Mouse (Mus musculus) liver, adult 10 weeks (tissue): Measurements from ENCODE around the gene Nrcam. TPM values are rescaled to one million over a fixed set of nuclear protein-coding genes. Genes with fewer than 3 reads are reported as not detected.

ENCODE experiments used
- polyA plus RNA-seq: library from polyadenylated mRNA; stranded (reverse); fragments of 350-450 nt; fragmentation: Illumina TruSeq; extraction: RNeasy Lipid Tissue Mini Kit (QIAGEN cat#74804); gene quantifications from one replicate; pipeline ENCODE4 v1.2.3, GENCODE M21; 2014; ENCODE audit warnings: low read depth, low replicate concordance

Gene Nrcam
- not detected for polyA plus RNA-seq

GRCm38 (mm10) chr12:44328381-44329315, at the start of gene Nrcam:
Gene Nrcam, plus strand, starts transcription at chr12:44328885.

Other genes starting within 250 kb of the Nrcam start
- gene Dnajb9, start 118.6 kb upstream of the Nrcam start, polyA plus RNA-seq, result 189 TPM
- gene Pnpla8, start 107.5 kb upstream of the Nrcam start, polyA plus RNA-seq, result 233 TPM